Comparison of ENCODE assay signal across 7 mouse cellular contexts in genomic region chr4:107602787-107603186, GRCm38 (mm10).
DNase-seq lines count a peak whose midpoint lies in the region; ATAC-seq and TF ChIP-seq lines count a peak whose summit lies in the region.

No protein-coding gene starts in this region.

- H3K36me3 ChIP-seq in liver, adult 2 months (ENCODE audit: control insufficient read depth, insufficient read depth, low read length), result no peaks in the 10 kb centered on the region
- no peaks in the 10 kb centered on the region for H3K36me3 ChIP-seq in forebrain, embryonic 11.5 days (ENCODE audit: control insufficient read depth, insufficient read depth, low read length)

- H3K4me1 ChIP-seq in liver, adult 2 months (ENCODE audit: control insufficient read depth, insufficient read depth, low read length), result no peaks in the 10 kb centered on the region
- peaks cover 9% of the 10 kb centered on the region for H3K4me1 ChIP-seq in forebrain, embryonic 11.5 days (replicated peaks; ENCODE audit: control insufficient read depth, insufficient read depth, low read length)

- TF ChIP-seq POLR2A in liver, adult 2 months (IDR thresholded peaks at IDR 0.05; ENCODE audit: extremely low read depth, insufficient read depth, low read length), result no peak

- no peak overlapping the region for H3K9ac ChIP-seq in liver, adult 2 months (ENCODE audit: low read depth, low read length)
- H3K9ac ChIP-seq in forebrain, embryonic 11.5 days (ENCODE audit: low read length), result no peak overlapping the region

- no peak overlapping the region for H3K4me3 ChIP-seq in liver, adult 2 months (ENCODE audit: insufficient read depth, low read depth, low read length)
- no peak overlapping the region for H3K4me3 ChIP-seq in forebrain, embryonic 11.5 days (ENCODE audit: low read depth, low read length)

- no peaks in the 10 kb centered on the region for H3K79me2 ChIP-seq in liver, adult 2 months (ENCODE audit: control insufficient read depth, insufficient read depth, low read length)

- DNase-seq in liver, adult 2 months (ENCODE audit: extremely low read depth, low read depth, low spot score), result no peak
- DNase-seq in liver, result no peak
- peak; percentile 84 for DNase-seq in NIH3T3 (ENCODE audit: low read depth)
- peak; percentile 69 for DNase-seq in adrenal gland, postnatal 25 days
- peak; percentile 49 to 63 for DNase-seq in kidney, postnatal 36 days
- DNase-seq in urinary bladder, postnatal 25 days (ENCODE audit: low spot score), result peak; percentile 23
- DNase-seq in forebrain, embryonic 11.5 days (ENCODE audit: low spot score), result no peak

- H3K27me3 ChIP-seq in liver, adult 2 months (ENCODE audit: control insufficient read depth, insufficient read depth, low read length), result no peaks in the 10 kb centered on the region
- no peaks in the 10 kb centered on the region for H3K27me3 ChIP-seq in forebrain, embryonic 11.5 days (ENCODE audit: control insufficient read depth, insufficient read depth, low read length)

- WGBS in liver, adult 2 months, result 78% methylated on average over 14 of the region's 14 CpGs
- WGBS in forebrain, embryonic 11.5 days, result 87% methylated on average over 14 of the region's 14 CpGs

- ATAC-seq in forebrain, embryonic 11.5 days (replicated peaks; ENCODE audit: low FRiP score), result no peak

- no peak overlapping the region for H3K4me2 ChIP-seq in forebrain, embryonic 11.5 days (ENCODE audit: low read depth, low read length, severe bottlenecking)

- peak; percentile 23 for TF ChIP-seq CTCF in liver, adult 2 months (IDR thresholded peaks at IDR 0.05; ENCODE audit: low read depth, low read length)

- H3K27ac ChIP-seq in liver, adult 2 months (replicated peaks; ENCODE audit: insufficient read depth, low read depth, low read length), result no peak overlapping the region
- no peak overlapping the region for H3K27ac ChIP-seq in forebrain, embryonic 11.5 days (ENCODE audit: low read depth, low read length)

- no peaks in the 10 kb centered on the region for H3K9me3 ChIP-seq in forebrain, embryonic 11.5 days (ENCODE audit: control insufficient read depth, low read length)

Comparison
In these comparisons a context has a peak if more than half of its experiments do, and no peak if none do; other contexts are left out.
1. DNase-seq: peak in NIH3T3 (single experiment), adrenal gland, postnatal 25 days (single experiment), kidney, postnatal 36 days (2 of 2) and urinary bladder, postnatal 25 days (single experiment); none in liver, adult 2 months (single experiment), liver (single experiment) and forebrain, embryonic 11.5 days (single experiment).